Mouse (Mus musculus) spleen, adult 2 months (tissue): ENCODE measurements at regions not wholly inside any gene's neighbourhood (a gene's known extent, or its start where the extent isn't known, plus 50 kb on each side); places are given as distances from the start of the nearest gene placed in this dataset.

ENCODE experiments used
- DNase-seq, 2 experiments: peaks; one replicate each; pipeline versions ENCODE4 v3.0.0 to v3.0.0-alpha.2; 2012 to 2021; ENCODE audit warnings: low spot score in 2 of 2, low read depth in 1 of 2
- H3K27ac ChIP-seq: fragments of 200-500 bp; 2 replicates; pipeline ENCODE4 v1.5.1; 2012; ENCODE audit warnings: low read length, inconsistent platforms; ENCODE audit not compliant: insufficient read depth
- H3K27me3 ChIP-seq: fragments of 200-500 bp; 2 replicates; pipeline ENCODE4 v1.6.1; 2012; ENCODE audit warnings: mild to moderate bottlenecking, moderate library complexity, low read length, inconsistent platforms; ENCODE audit not compliant: control insufficient read depth, insufficient read depth
- H3K36me3 ChIP-seq: fragments of 200-500 bp; 2 replicates; pipeline ENCODE4 v1.6.1; 2012; ENCODE audit warnings: mild to moderate bottlenecking, low read length, inconsistent platforms; ENCODE audit not compliant: control insufficient read depth, insufficient read depth
- H3K4me1 ChIP-seq: fragments of 200-500 bp; 2 replicates; pipeline ENCODE4 v1.6.1; 2011; ENCODE audit warnings: inconsistent platforms; ENCODE audit not compliant: control insufficient read depth, insufficient read depth, insufficient read length
- H3K4me3 ChIP-seq: fragments of 200-500 bp; 2 replicates; pipeline ENCODE4 v1.5.1; 2011; ENCODE audit warnings: mild to moderate bottlenecking, inconsistent platforms; ENCODE audit not compliant: insufficient read depth, insufficient read length; ENCODE audit errors: extremely low read depth
- CTCF ChIP-seq: fragments of 200-500 bp; IDR thresholded peaks from 2 replicates; pipeline ENCODE4 v1.5.1; 2011; ENCODE audit warnings: mild to moderate bottlenecking, inconsistent platforms; ENCODE audit not compliant: insufficient read depth, insufficient read length, insufficient replicate concordance; ENCODE audit errors: extremely low read depth
- POLR2A ChIP-seq: fragments of 200-500 bp; IDR thresholded peaks from 2 replicates; pipeline ENCODE4 v1.6.1; 2011; ENCODE audit warnings: low read depth, low read length, inconsistent platforms
- WGBS: fragments of 180-500 bp; shearing (Covaris S2); methylation state at CpG from one replicate; pipeline ENCODE4 v1.1.7; 2018; 5-methylcytosine and 5-hydroxymethylcytosine counted together

GRCm38 (mm10) chr1:185615819-185616429 lies 161.3 kb downstream of the Slc30a10 start:
- Histone ChIP-seq H3K4me3 (no peak overlapping the region), H3K27ac (no peak overlapping the region), H3K27me3 (no peaks in the 10 kb centered on the region), H3K36me3 (no peaks in the 10 kb centered on the region), H3K4me1 (no peaks in the 10 kb centered on the region)
- DNase-seq, result no peak
- WGBS, result 52% methylated on average over 10 of the region's 10 CpGs
- no peak for TF ChIP-seq CTCF
- no peak for TF ChIP-seq POLR2A

GRCm38 (mm10) chr1:185617691-185618090 lies 163.0 kb downstream of the Slc30a10 start:
- no peak overlapping the region for H3K4me3 ChIP-seq
- H3K4me1 ChIP-seq, result no peaks in the 10 kb centered on the region
- no peaks in the 10 kb centered on the region for H3K36me3 ChIP-seq
- TF ChIP-seq POLR2A, result no peak
- TF ChIP-seq CTCF, result no peak
- 83% methylated on average over 4 of the region's 4 CpGs for WGBS
- no peaks in the 10 kb centered on the region for H3K27me3 ChIP-seq
- H3K27ac ChIP-seq, result no peak overlapping the region
- no peak for DNase-seq

GRCm38 (mm10) chr1:185619011-185619410 lies 164.4 kb downstream of the Slc30a10 start:
- TF ChIP-seq CTCF (no peak), POLR2A (no peak)
- 70% methylated on average over 9 of the region's 9 CpGs for WGBS
- H3K4me1 ChIP-seq, result no peaks in the 10 kb centered on the region
- H3K27ac ChIP-seq, result no peak overlapping the region
- no peaks in the 10 kb centered on the region for H3K27me3 ChIP-seq
- H3K4me3 ChIP-seq, result no peak overlapping the region
- H3K36me3 ChIP-seq, result no peaks in the 10 kb centered on the region
- DNase-seq, result no peak

- Histone ChIP-seq H3K4me1 (no peaks in the 10 kb centered on the region), H3K27me3 (no peaks in the 10 kb centered on the region)
- DNase-seq, result no peak
Measured at GRCm38 (mm10) chr1:185628401-185628800, 173.8 kb downstream of the Slc30a10 start.

GRCm38 (mm10) chr1:185629976-185630375 lies 175.3 kb downstream of the Slc30a10 start:
- Histone ChIP-seq H3K36me3 (no peaks in the 10 kb centered on the region), H3K27me3 (no peaks in the 10 kb centered on the region), H3K27ac (no peak overlapping the region), H3K4me1 (no peaks in the 10 kb centered on the region), H3K4me3 (no peak overlapping the region)
- TF ChIP-seq POLR2A, result no peak
- DNase-seq, result no peak
- WGBS, result 91% methylated on average over 9 of the region's 9 CpGs

More at GRCm38 (mm10) chr1:185628401-185628800, 173.8 kb downstream of the Slc30a10 start:
- no peaks in the 10 kb centered on the region for H3K36me3 ChIP-seq
- H3K4me3 ChIP-seq, result no peak overlapping the region
- 41% methylated on average over 3 of the region's 3 CpGs for WGBS
- TF ChIP-seq POLR2A, result no peak
- TF ChIP-seq CTCF, result no peak
- no peak overlapping the region for H3K27ac ChIP-seq

GRCm38 (mm10) chr1:185638631-185639030 lies 184.0 kb downstream of the Slc30a10 start:
- no peak for TF ChIP-seq CTCF
- TF ChIP-seq POLR2A, result no peak
- no peaks in the 10 kb centered on the region for H3K27me3 ChIP-seq
- H3K36me3 ChIP-seq, result no peaks in the 10 kb centered on the region
- no peaks in the 10 kb centered on the region for H3K4me1 ChIP-seq
- DNase-seq, result no peak
- 89% methylated on average over 6 of the region's 6 CpGs for WGBS
- no peak overlapping the region for H3K4me3 ChIP-seq
- no peak overlapping the region for H3K27ac ChIP-seq

- H3K4me1 ChIP-seq, result no peaks in the 10 kb centered on the region
Measured at GRCm38 (mm10) chr1:185639486-185639885, 184.8 kb downstream of the Slc30a10 start.

More at GRCm38 (mm10) chr1:185639486-185639885, 184.8 kb downstream of the Slc30a10 start:
- no peaks in the 10 kb centered on the region for H3K36me3 ChIP-seq
- no peaks in the 10 kb centered on the region for H3K27me3 ChIP-seq
- H3K4me3 ChIP-seq, result no peak overlapping the region
- 90% methylated on average over 1 of the region's 1 CpGs for WGBS
- DNase-seq, result no peak
- TF ChIP-seq POLR2A (no peak), CTCF (no peak)
- no peak overlapping the region for H3K27ac ChIP-seq
